Mouse (Mus musculus) MEL (cell line): ENCODE results near the gene Ppox.

ENCODE experiments used
- CTCF ChIP-seq, 3 experiments: IDR thresholded peaks in 2 of 3; conservative IDR thresholded peaks in 1 of 3; 2 replicates each; pipeline ENCODE4 v1.5.1; 2011 to 2012; ENCODE audit warnings: low read length in 3 of 3, low read depth in 2 of 3, mild to moderate bottlenecking in 2 of 3, improper control_type of control experiment in 1 of 3, inconsistent platforms in 1 of 3, mixed read lengths in 1 of 3, moderate library complexity in 1 of 3; ENCODE audit not compliant: control insufficient read depth in 1 of 3, insufficient read depth in 1 of 3, poor library complexity in 1 of 3, severe bottlenecking in 1 of 3
- EP300 ChIP-seq, 2 experiments: IDR thresholded peaks; 2 replicates each; pipeline ENCODE4 v1.6.1; 2011; ENCODE audit warnings: improper control_type of control experiment in 2 of 2, low read length in 2 of 2, low read depth in 1 of 2, mild to moderate bottlenecking in 1 of 2
- HCFC1 ChIP-seq: IDR thresholded peaks from 2 replicates; pipeline ENCODE4 v1.6.1; 2012; ENCODE audit warnings: low read depth, mild to moderate bottlenecking, inconsistent platforms, low read length, improper control_type of control experiment, moderate library complexity
- MAX ChIP-seq: IDR thresholded peaks from 2 replicates; pipeline ENCODE4 v1.6.1; 2011; ENCODE audit warnings: low read length, improper control_type of control experiment
- ZKSCAN1 ChIP-seq: IDR thresholded peaks from 2 replicates; pipeline ENCODE4 v1.6.1; 2012; ENCODE audit warnings: low read depth, mild to moderate bottlenecking, inconsistent platforms, low read length, improper control_type of control experiment, moderate library complexity
- ZMIZ1 ChIP-seq: IDR thresholded peaks from 2 replicates; pipeline ENCODE4 v1.6.1; 2012; ENCODE audit warnings: low read depth, mild to moderate bottlenecking, inconsistent platforms, low read length, improper control_type of control experiment, moderate library complexity

DNA sequence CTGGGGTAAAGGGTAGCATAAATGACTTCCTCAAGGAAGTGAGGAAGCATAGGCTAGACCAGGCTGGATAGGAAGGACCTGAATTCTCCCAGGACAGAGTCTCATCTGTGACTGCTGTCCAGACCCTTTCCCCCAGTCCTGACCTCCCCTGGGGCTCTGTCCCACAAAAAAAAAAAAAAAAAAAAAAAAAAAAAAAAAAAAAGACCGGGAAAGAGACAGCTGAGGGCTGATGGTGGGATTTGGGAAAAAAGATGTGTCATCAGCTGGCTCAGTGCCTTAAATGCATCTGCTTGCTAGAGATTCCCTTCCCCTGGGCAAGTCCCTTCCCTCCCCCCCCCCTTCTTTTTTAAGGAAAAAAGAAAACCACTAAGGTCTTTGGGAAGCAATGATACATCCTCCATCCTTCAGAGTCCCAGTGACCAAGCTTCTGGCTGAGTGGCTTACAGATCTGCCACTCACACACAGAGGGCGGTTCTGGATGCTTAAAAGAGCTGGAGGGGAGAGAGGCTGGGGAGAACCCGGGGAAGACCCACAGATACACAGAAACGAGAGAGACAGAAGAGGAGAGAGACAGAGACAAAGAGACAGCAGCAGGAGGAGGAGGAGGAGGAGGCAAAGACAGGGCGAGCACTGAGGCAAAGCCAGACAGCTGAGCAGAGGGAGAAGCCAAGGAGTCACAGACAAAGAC, 30.9 kb downstream of the Ppox start, which contains the start of gene Adamts4:
- TF ChIP-seq ZKSCAN1 (no peak), MAX (no peak), CTCF (IDR thresholded peaks at IDR 0.05 in 2 of 3, conservative IDR thresholded peaks at IDR 0.05 in 1 of 3; ENCODE audit: control insufficient read depth in 1 of 3, insufficient read depth in 1 of 3, low read depth in 2 of 3, low read length in 3 of 3, poor library complexity in 1 of 3, severe bottlenecking in 1 of 3) (no peak), HCFC1 (no peak), ZMIZ1 (no peak), EP300 (IDR thresholded peaks at IDR 0.05; ENCODE audit: low read depth in 1 of 2, low read length in 2 of 2) (no peak)
